Mouse (Mus musculus) kidney, adult 2 months (tissue): ENCODE data around the gene Rhot1. TPM values are rescaled to one million over a fixed set of nuclear protein-coding genes. Genes with fewer than 3 reads are reported as not detected.

Experiments used
- DNase-seq: peaks from one replicate; pipeline ENCODE4 v3.0.0; 2021
- H3K27ac ChIP-seq: fragments of 200-500 bp; 2 replicates; pipeline ENCODE4 v1.5.1; 2012; ENCODE audit warnings: low read depth, low read length, control low read depth, inconsistent platforms; ENCODE audit not compliant: insufficient read depth
- H3K27me3 ChIP-seq: fragments of 200-500 bp; replicated peaks from 2 replicates; pipeline ENCODE4 v1.6.1; 2012; ENCODE audit warnings: mild to moderate bottlenecking, moderate library complexity, low read length, inconsistent platforms; ENCODE audit not compliant: control insufficient read depth, insufficient read depth
- H3K36me3 ChIP-seq: fragments of 200-500 bp; 2 replicates; pipeline ENCODE4 v1.6.1; 2012; ENCODE audit warnings: mild to moderate bottlenecking, moderate library complexity, low read length, inconsistent platforms; ENCODE audit not compliant: control insufficient read depth, insufficient read depth
- H3K4me1 ChIP-seq: fragments of 200-500 bp; 2 replicates; pipeline ENCODE4 v1.6.1; 2011; ENCODE audit warnings: low read length; ENCODE audit not compliant: control insufficient read depth, insufficient read depth
- H3K4me3 ChIP-seq: fragments of 200-500 bp; 2 replicates; pipeline ENCODE4 v1.5.1; 2011; ENCODE audit warnings: mild to moderate bottlenecking, low read depth, low read length, control low read depth; ENCODE audit not compliant: insufficient read depth
- CTCF ChIP-seq: fragments of 200-500 bp; conservative IDR thresholded peaks from 2 replicates; pipeline ENCODE4 v1.5.1; 2011; ENCODE audit warnings: low read depth, mild to moderate bottlenecking, control low read depth, low read length, moderate library complexity, mixed read lengths; ENCODE audit not compliant: insufficient read depth, insufficient read length
- POLR2A ChIP-seq: fragments of 200-500 bp; IDR thresholded peaks from one replicate; pipeline ENCODE4 v1.6.1; 2011; ENCODE audit warnings: low read depth, low read length, control low read depth
- WGBS: fragments of 180-500 bp; shearing (Covaris S2); methylation state at CpG from one replicate; pipeline ENCODE4 v1.1.7; 2018; 5-methylcytosine and 5-hydroxymethylcytosine counted together
- polyA plus RNA-seq: library from polyadenylated mRNA; depleted of rRNA; stranded (reverse); fragments of >200 nt; gene quantifications from 2 replicates; pipeline ENCODE4 v1.2.3, GENCODE M21; 2012

Gene Rhot1
- polyA plus RNA-seq, 1 experiment: 18.3 TPM

DNA sequence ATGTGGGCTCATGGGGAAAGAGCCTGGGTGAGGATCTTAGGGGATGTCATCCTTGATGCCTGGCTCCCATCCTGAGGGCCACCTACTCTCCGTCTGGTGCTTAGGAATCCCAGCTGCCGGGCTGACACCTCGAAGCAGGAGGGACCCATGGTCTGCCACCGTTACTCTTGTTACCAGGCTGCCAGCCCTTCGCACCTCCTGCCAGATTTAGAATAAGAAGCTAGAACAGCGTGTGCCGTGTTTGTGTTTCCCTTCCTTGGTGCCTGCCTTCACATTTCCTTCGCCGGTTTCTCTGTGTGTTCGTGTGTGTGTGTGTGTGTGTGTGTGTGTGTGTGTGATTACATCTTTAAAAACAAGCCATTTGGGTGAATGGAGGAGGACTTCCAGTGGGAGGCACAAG lies 96.0 kb downstream of the Rhot1 start:
- no peak overlapping the region for H3K27ac ChIP-seq
- TF ChIP-seq POLR2A: no peak
- TF ChIP-seq CTCF: no peak
- H3K4me1 ChIP-seq: no peaks in the 10 kb centered on the region; the same call in 1 of the 2 replicates
- WGBS: 81% methylated on average over 10 of the region's 10 CpGs
- no peak overlapping the region for H3K4me3 ChIP-seq
- H3K27me3 ChIP-seq: peaks cover 5% of the 10 kb centered on the region; the same call in 1 of the 2 replicates
- H3K36me3 ChIP-seq: no peaks in the 10 kb centered on the region
- DNase-seq: no peak

- no peak for TF ChIP-seq POLR2A
- TF ChIP-seq CTCF: no peak
- 63% methylated on average over 6 of the region's 6 CpGs for WGBS
- H3K36me3 ChIP-seq: no peaks in the 10 kb centered on the region
- H3K4me1 ChIP-seq: no peaks in the 10 kb centered on the region
- no peak overlapping the region for H3K27ac ChIP-seq
- no peak for DNase-seq
- no peak overlapping the region for H3K4me3 ChIP-seq
- no peaks in the 10 kb centered on the region for H3K27me3 ChIP-seq
These were observed 99.7 kb downstream of the Rhot1 start for GRCm38 (mm10) chr11:80308537-80308936.

GRCm38 (mm10) chr11:80311271-80311670 lies 102.5 kb downstream of the Rhot1 start:
- Histone ChIP-seq H3K27ac (no peak overlapping the region), H3K4me3 (no peak overlapping the region), H3K27me3 (no peaks in the 10 kb centered on the region), H3K4me1 (no peaks in the 10 kb centered on the region), H3K36me3 (no peaks in the 10 kb centered on the region)
- 61% methylated on average over 4 of the region's 4 CpGs for WGBS
- no peak for DNase-seq
- TF ChIP-seq CTCF (no peak), POLR2A (no peak)

- Histone ChIP-seq H3K4me1 (no peaks in the 10 kb centered on the region), H3K27me3 (no peaks in the 10 kb centered on the region), H3K36me3 (no peaks in the 10 kb centered on the region), H3K4me3 (no peak overlapping the region), H3K27ac (no peak overlapping the region)
- TF ChIP-seq CTCF (no peak), POLR2A (no peak)
- 38% methylated on average over 2 of the region's 2 CpGs for WGBS
- DNase-seq: no peak
These were observed 103.2 kb downstream of the Rhot1 start for GRCm38 (mm10) chr11:80312049-80312448.

DNA sequence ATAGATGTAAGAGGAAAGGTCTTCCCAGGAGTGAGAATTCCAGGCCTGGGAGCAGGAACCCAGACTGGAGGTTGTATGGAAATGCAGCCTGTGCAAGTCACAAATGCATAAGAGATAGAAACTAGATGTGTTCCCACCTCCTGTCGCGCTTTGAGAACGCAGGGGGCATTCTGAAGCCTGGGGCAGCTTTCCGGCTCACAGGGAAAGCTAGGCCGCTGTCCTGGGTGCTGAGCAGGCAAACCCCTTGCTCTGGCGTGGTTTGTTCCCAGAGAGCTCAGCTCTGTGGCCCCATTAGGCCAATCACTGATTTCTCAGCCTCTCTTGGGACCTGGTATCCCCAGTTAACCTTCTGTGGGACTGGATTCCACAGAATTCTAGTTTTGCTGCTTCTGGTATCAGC lies 103.7 kb downstream of the Rhot1 start:
- no peak for TF ChIP-seq CTCF
- no peak for TF ChIP-seq POLR2A
- Histone ChIP-seq H3K27ac (no peak overlapping the region), H3K4me3 (no peak overlapping the region), H3K36me3 (no peaks in the 10 kb centered on the region), H3K4me1 (no peaks in the 10 kb centered on the region), H3K27me3 (no peaks in the 10 kb centered on the region)
- no peak for DNase-seq
- WGBS: 12% methylated on average over 6 of the region's 6 CpGs

- Histone ChIP-seq H3K27me3 (no peaks in the 10 kb centered on the region), H3K4me1 (no peaks in the 10 kb centered on the region), H3K27ac (no peak overlapping the region), H3K4me3 (no peak overlapping the region), H3K36me3 (no peaks in the 10 kb centered on the region)
- DNase-seq: no peak
- 92% methylated on average over 1 of the region's 1 CpGs for WGBS
- TF ChIP-seq CTCF (no peak), POLR2A (no peak)
These were observed 104.6 kb downstream of the Rhot1 start for GRCm38 (mm10) chr11:80313462-80313861.

DNA sequence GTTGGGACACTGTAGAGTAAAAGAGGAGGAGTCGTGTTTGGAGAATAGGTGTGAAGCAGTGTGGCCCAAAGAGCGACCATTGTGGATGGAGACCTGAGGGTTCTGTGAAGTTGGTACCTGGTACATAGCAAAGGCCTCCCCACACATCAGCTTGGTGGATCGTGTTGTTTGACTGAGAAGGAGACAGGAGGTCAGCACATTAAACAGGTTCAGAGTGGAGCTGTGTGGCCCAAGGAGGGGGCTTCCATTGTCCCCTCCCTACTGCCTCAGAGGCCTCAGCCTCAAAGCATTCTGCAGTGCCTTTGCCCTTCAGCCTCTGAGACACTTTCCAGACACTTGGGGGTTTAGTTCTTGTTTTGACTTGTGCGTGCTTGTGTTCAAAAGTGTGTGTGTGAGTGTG lies 105.1 kb downstream of the Rhot1 start:
- no peak for DNase-seq
- 81% methylated on average over 4 of the region's 4 CpGs for WGBS
- H3K4me1 ChIP-seq: no peaks in the 10 kb centered on the region
- H3K4me3 ChIP-seq: no peak overlapping the region
- no peak overlapping the region for H3K27ac ChIP-seq
- no peaks in the 10 kb centered on the region for H3K27me3 ChIP-seq
- H3K36me3 ChIP-seq: no peaks in the 10 kb centered on the region
- TF ChIP-seq POLR2A (no peak), CTCF (no peak)
